Mouse (Mus musculus) heart, adult 11 months (tissue): Measurements from ENCODE around the gene Iglon5.

Experiments used
- DNase-seq: peaks from one replicate; pipeline ENCODE4 v3.0.0; 2022

Iglon5 gene

GRCm38 (mm10) chr7:43422995-43423617, 66.8 kb downstream of the Iglon5 start:
- DNase-seq, result peak; percentile 95
